In the genomic region with DNA sequence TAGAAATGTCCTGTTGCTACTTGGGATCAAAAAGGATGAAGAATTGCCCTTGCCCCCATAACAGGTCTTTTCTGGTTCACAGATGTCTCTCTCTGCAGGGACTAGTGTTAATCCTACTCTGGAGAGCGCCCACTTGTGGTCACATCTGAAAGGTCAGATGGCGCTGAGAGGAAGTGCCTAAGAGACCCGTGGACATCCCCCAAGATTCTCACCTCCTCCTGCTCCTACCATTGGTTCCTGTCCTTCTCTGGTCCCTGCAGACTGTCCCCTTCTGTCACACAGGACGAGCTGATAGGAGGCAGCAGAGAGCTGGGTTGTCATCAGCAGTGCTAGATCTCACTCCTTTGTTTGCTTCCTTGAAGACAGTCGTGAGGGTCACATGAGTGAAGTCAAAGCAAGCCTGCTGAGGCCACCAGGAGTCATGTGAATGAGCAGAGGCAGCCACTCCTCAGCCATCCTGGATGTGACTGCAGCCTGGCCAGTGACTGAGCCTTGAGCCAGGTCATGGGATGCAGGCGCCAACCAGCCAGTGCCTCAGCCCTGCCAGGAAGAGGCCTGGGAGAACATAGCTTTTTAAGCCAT, we compare ENCODE assay signal across 9 mouse cellular contexts.
DNase-seq lines count a peak whose midpoint lies in the region; ATAC-seq lines count a peak whose summit lies in the region.
"Had no signal": no experiment of that assay in that cellular context is flagged by ENCODE, and none has a peak within 500 bp of the region (broad histone marks: within the 10 kb centered on the region; RNA-seq: fewer than 3 reads in every experiment).

No protein-coding gene starts in this region.

- ATAC-seq in hindbrain, embryonic 11.5 days (ENCODE audit: low FRiP score) = no peak
- ATAC-seq in hindbrain, embryonic 14.5 days (ENCODE audit: low FRiP score) = no peak
- peak; percentile 20; the same call in 1 of the 2 replicates for ATAC-seq in limb, embryonic 12.5 days (ENCODE audit: insufficient number of reproducible peaks, insufficient read depth, low FRiP score, low TSS enrichment, low read depth)

- H3K4me2 ChIP-seq in hindbrain, embryonic 11.5 days (replicated peaks; ENCODE audit: low read depth, low read length) = no peak overlapping the region
- H3K4me2 ChIP-seq in hindbrain, embryonic 14.5 days (replicated peaks) = no peak overlapping the region
- H3K4me2 ChIP-seq in limb, embryonic 12.5 days = no peak overlapping the region
- H3K4me2 ChIP-seq: embryonic facial prominence, embryonic 12.5 days had no signal

- H3K4me1 ChIP-seq in hindbrain, embryonic 11.5 days (replicated peaks; ENCODE audit: control insufficient read depth, insufficient read depth, low read length) = no peaks in the 10 kb centered on the region
- H3K4me1 ChIP-seq in hindbrain, embryonic 14.5 days (replicated peaks; ENCODE audit: control insufficient read depth, insufficient read depth, low read length) = no peaks in the 10 kb centered on the region
- H3K4me1 ChIP-seq in limb, embryonic 12.5 days (replicated peaks) = peaks cover 11% of the 10 kb centered on the region

- no peak overlapping the region for H3K27ac ChIP-seq in hindbrain, embryonic 11.5 days (ENCODE audit: low read depth, low read length)
- no peak overlapping the region for H3K27ac ChIP-seq in hindbrain, embryonic 14.5 days
- H3K27ac ChIP-seq in limb, embryonic 12.5 days = no peak overlapping the region
- H3K27ac ChIP-seq: embryonic facial prominence, embryonic 12.5 days had no signal

- 32% methylated on average over 6 of the region's 6 CpGs for WGBS in hindbrain, embryonic 11.5 days
- 32% methylated on average over 6 of the region's 6 CpGs for WGBS in hindbrain, embryonic 14.5 days
- 31% methylated on average over 6 of the region's 6 CpGs for WGBS in limb, embryonic 12.5 days

- H3K9ac ChIP-seq in hindbrain, embryonic 11.5 days (ENCODE audit: low read depth, low read length) = no peak overlapping the region
- H3K9ac ChIP-seq in hindbrain, embryonic 14.5 days = no peak overlapping the region
- H3K9ac ChIP-seq in limb, embryonic 12.5 days (replicated peaks) = 0 out of 2 replicates have a peak overlapping the region, but pooled peaks have one; percentile 4
- H3K9ac ChIP-seq: embryonic facial prominence, embryonic 12.5 days had no signal

- H3K4me3 ChIP-seq in hindbrain, embryonic 11.5 days (ENCODE audit: low read depth, low read length) = no peak overlapping the region
- H3K4me3 ChIP-seq in hindbrain, embryonic 14.5 days (replicated peaks; ENCODE audit: low read length) = no peak overlapping the region
- no peak overlapping the region for H3K4me3 ChIP-seq in limb, embryonic 12.5 days (replicated peaks)
- H3K4me3 ChIP-seq: embryonic facial prominence, embryonic 12.5 days had no signal

- H3K36me3 ChIP-seq in hindbrain, embryonic 11.5 days (ENCODE audit: control insufficient read depth, insufficient read depth, low read length) = no peaks in the 10 kb centered on the region
- no peaks in the 10 kb centered on the region for H3K36me3 ChIP-seq in hindbrain, embryonic 14.5 days (replicated peaks; ENCODE audit: control insufficient read depth, insufficient read depth)
- H3K36me3 ChIP-seq in limb, embryonic 12.5 days = no peaks in the 10 kb centered on the region
- H3K36me3 ChIP-seq: embryonic facial prominence, embryonic 12.5 days had no signal

- peaks cover 2% of the 10 kb centered on the region; the same call in 1 of the 2 replicates for H3K27me3 ChIP-seq in hindbrain, embryonic 11.5 days (ENCODE audit: control insufficient read depth, insufficient read depth, low read length)
- no peaks in the 10 kb centered on the region for H3K27me3 ChIP-seq in hindbrain, embryonic 14.5 days (ENCODE audit: control insufficient read depth, insufficient read depth, low read length)
- H3K27me3 ChIP-seq in limb, embryonic 12.5 days = peaks cover 31% of the 10 kb centered on the region; the same call in 1 of the 2 replicates
- H3K27me3 ChIP-seq: embryonic facial prominence, embryonic 12.5 days had no signal

- DNase-seq in hindbrain, embryonic 11.5 days (ENCODE audit: low spot score) = peak; percentile 62
- no peak for DNase-seq in hindbrain, embryonic 14.5 days (ENCODE audit: low spot score)
- peak; percentile 21 for DNase-seq in B cell, adult 2 months
- DNase-seq in adrenal gland, postnatal 10 days = peak; percentile 60
- DNase-seq in embryo, embryonic 11.5 days (ENCODE audit: low read depth, low spot score) = peak; percentile 14
- peak; percentile 23 for DNase-seq in thymus, postnatal 14 days
- no peak for DNase-seq in frontal cortex, postnatal 25 days (ENCODE audit: low spot score in 2 of 2)

- H3K9me3 ChIP-seq in hindbrain, embryonic 11.5 days (ENCODE audit: control insufficient read depth, low read length) = no peaks in the 10 kb centered on the region
- H3K9me3 ChIP-seq in hindbrain, embryonic 14.5 days (ENCODE audit: control insufficient read depth, low read length) = no peaks in the 10 kb centered on the region
- H3K9me3 ChIP-seq in limb, embryonic 12.5 days = no peaks in the 10 kb centered on the region
- H3K9me3 ChIP-seq: embryonic facial prominence, embryonic 12.5 days had no signal

Comparison
In these comparisons a context has a peak if more than half of its experiments do, and no peak if none do; other contexts are left out.
1. DNase-seq: peak in hindbrain, embryonic 11.5 days (single experiment), B cell, adult 2 months (2 of 2), adrenal gland, postnatal 10 days (single experiment), embryo, embryonic 11.5 days (single experiment) and thymus, postnatal 14 days (single experiment); none in hindbrain, embryonic 14.5 days (single experiment) and frontal cortex, postnatal 25 days (0 of 2).